8 mouse cellular contexts compared by ENCODE assay signal in genomic region chr6:21894451-21894850, GRCm38 (mm10). TPM values are rescaled to one million over a fixed set of nuclear protein-coding genes. Genes with fewer than 3 reads are reported as not detected.
A peak's percentile ranks its signal among the peaks of the same experiment; 100 is the strongest.
DNase-seq lines count a peak whose midpoint lies in the region; ATAC-seq and TF ChIP-seq lines count a peak whose summit lies in the region.

No protein-coding gene starts in this region.

- H3K9me3 ChIP-seq in heart, embryonic 11.5 days (replicated peaks; ENCODE audit: control insufficient read depth, low read length): no peaks in the 10 kb centered on the region
- no peaks in the 10 kb centered on the region for H3K9me3 ChIP-seq in intestine, embryonic 16.5 days (ENCODE audit: control insufficient read depth, low read length)

- DNase-seq in heart, adult 11 months: peak; percentile 96
- peak; percentile 41 for DNase-seq in adrenal gland, postnatal 25 days
- peak; percentile 18 for DNase-seq in gastrocnemius, adult 2 months
- peak; percentile 9 to 11 for DNase-seq in left cerebral cortex, postnatal 25 days (ENCODE audit: low spot score in 2 of 2)
- DNase-seq in right cerebral cortex, postnatal 10 days (ENCODE audit: low spot score in 2 of 2): peak; percentile 25 to 30
- DNase-seq in frontal cortex, postnatal 14 days (ENCODE audit: low spot score in 2 of 2): no peak

- intact Hi-C loops in gastrocnemius, adult 2 months (cut with DNase I): no loop called here
- intact Hi-C loops in left cerebral cortex, postnatal 25 days (cut with DNase I): no loop called here

- no peak overlapping the region for H3K4me3 ChIP-seq in heart, embryonic 11.5 days (ENCODE audit: low read depth, low read length)
- no peak overlapping the region for H3K4me3 ChIP-seq in gastrocnemius, adult 2 months
- no peak overlapping the region for H3K4me3 ChIP-seq in intestine, embryonic 16.5 days (ENCODE audit: low read length)

- H3K27me3 ChIP-seq in heart, embryonic 11.5 days (ENCODE audit: control insufficient read depth, insufficient read depth, low read length): no peaks in the 10 kb centered on the region
- H3K27me3 ChIP-seq in intestine, embryonic 16.5 days (replicated peaks; ENCODE audit: control insufficient read depth, insufficient read depth, low read length): no peaks in the 10 kb centered on the region

- no peak overlapping the region for H3K4me2 ChIP-seq in heart, embryonic 11.5 days
- no peak overlapping the region for H3K4me2 ChIP-seq in intestine, embryonic 16.5 days (ENCODE audit: low read depth, low read length)

- no peak overlapping the region for H3K27ac ChIP-seq in heart, embryonic 11.5 days (ENCODE audit: low read depth, low read length)
- H3K27ac ChIP-seq in gastrocnemius, adult 2 months: no peak overlapping the region
- no peak overlapping the region for H3K27ac ChIP-seq in intestine, embryonic 16.5 days (ENCODE audit: low read length)

- ATAC-seq in heart, embryonic 11.5 days (replicated peaks; ENCODE audit: insufficient number of reproducible peaks, low FRiP score, low TSS enrichment): no peak; the same call in 1 of the 2 replicates
- 0 out of 2 replicates have a peak, but pooled peaks have one; percentile 31 for ATAC-seq in intestine, embryonic 16.5 days

- 48% methylated on average over 7 of the region's 7 CpGs for WGBS in heart, embryonic 11.5 days (ENCODE audit: insufficient replicate concordance)
- 53% methylated on average over 7 of the region's 7 CpGs for WGBS in intestine, embryonic 16.5 days

- TF ChIP-seq CTCF in gastrocnemius, adult 2 months (IDR thresholded peaks at IDR 0.05): no peak

- no peaks in the 10 kb centered on the region for H3K36me3 ChIP-seq in heart, embryonic 11.5 days (ENCODE audit: control insufficient read depth, insufficient read depth, low read length)
- no peaks in the 10 kb centered on the region for H3K36me3 ChIP-seq in intestine, embryonic 16.5 days (ENCODE audit: control insufficient read depth, insufficient read depth, low read length)

- 0 out of 2 replicates have a peak, but pooled peaks cover 4% of the 10 kb centered on the region for H3K4me1 ChIP-seq in heart, embryonic 11.5 days (ENCODE audit: control insufficient read depth, insufficient read depth, low read length)
- no peaks in the 10 kb centered on the region for H3K4me1 ChIP-seq in intestine, embryonic 16.5 days (ENCODE audit: control insufficient read depth, insufficient read depth, low read length)

- no peak overlapping the region for H3K9ac ChIP-seq in heart, embryonic 11.5 days (ENCODE audit: low read depth, low read length)
- no peak overlapping the region for H3K9ac ChIP-seq in intestine, embryonic 16.5 days (ENCODE audit: low read depth, low read length)

RNA-seq across cellular contexts. Expression of gene Tspan12, which starts 42.1 kb away (rescaled TPM):
- 70.1 and 74.8 TPM in 2 replicates for polyA plus RNA-seq in heart, embryonic 11.5 days (2014; fragmentation: Nextera tagmentation; extraction: Ambion mirVana)
- total RNA-seq in adrenal gland, postnatal 25 days (2021): 150 and 159 TPM in 2 replicates
- 10 to 100 TPM in 1 of 2 experiments, 1 to 10 TPM in 1; 7.1 to 15.5 TPM for total RNA-seq in gastrocnemius, adult 2 months (2021)
- polyA plus RNA-seq in intestine, embryonic 16.5 days (2015; fragmentation: Nextera tagmentation; extraction: Ambion mirVana): 63.8 TPM in 2 replicates
- 10 to 100 TPM; 22.8 to 24.8 TPM for total RNA-seq in left cerebral cortex, postnatal 25 days (2021)

RNA-seq across cellular contexts. Expression of gene Ing3, which starts 54.9 kb away (rescaled TPM):
- 21.3 and 27.0 TPM in 2 replicates for polyA plus RNA-seq in heart, embryonic 11.5 days (2014; fragmentation: Nextera tagmentation; extraction: Ambion mirVana)
- 20.7 and 25.2 TPM in 2 replicates for total RNA-seq in adrenal gland, postnatal 25 days (2021)
- total RNA-seq in gastrocnemius, adult 2 months (2021): 1 to 10 TPM; 9.1 to 9.8 TPM
- polyA plus RNA-seq in intestine, embryonic 16.5 days (2015; fragmentation: Nextera tagmentation; extraction: Ambion mirVana): 40.6 and 41.4 TPM in 2 replicates
- total RNA-seq in left cerebral cortex, postnatal 25 days (2021): 10 to 100 TPM; 25.8 to 27.2 TPM

Comparison
In these comparisons a context has a peak if more than half of its experiments do, and no peak if none do; other contexts are left out.
1. DNase-seq: peak in heart, adult 11 months (single experiment), adrenal gland, postnatal 25 days (single experiment), gastrocnemius, adult 2 months (single experiment), left cerebral cortex, postnatal 25 days (2 of 2) and right cerebral cortex, postnatal 10 days (2 of 2); none in frontal cortex, postnatal 14 days (0 of 2).